Mouse (Mus musculus): ENCODE measurements at regions not wholly inside any gene's neighbourhood (a gene's known extent, or its start where the extent isn't known, plus 50 kb on each side); places are given as distances from the start of the nearest gene placed in this dataset.
A peak's percentile ranks its signal among the peaks of the same experiment; 100 is the strongest.

- no peak overlapping the region for H3K9ac ChIP-seq (ENCODE audit: low read depth, low read length)
- DNase-seq (ENCODE audit: extremely low read depth, low read depth, low spot score): peak; percentile 7
- H3K27ac ChIP-seq (replicated peaks; ENCODE audit: insufficient read depth, low read depth, low read length): 0 out of 2 replicates have a peak overlapping the region, but pooled peaks have one; percentile 31
- H3K27me3 ChIP-seq (ENCODE audit: control insufficient read depth, insufficient read depth, low read length): no peaks in the 10 kb centered on the region
- no peak overlapping the region for H3K4me3 ChIP-seq (ENCODE audit: insufficient read depth, low read depth, low read length)
- H3K4me1 ChIP-seq (ENCODE audit: control insufficient read depth, insufficient read depth, low read length): peaks cover 10% of the 10 kb centered on the region
- TF ChIP-seq CTCF (IDR thresholded peaks at IDR 0.05; ENCODE audit: low read depth, low read length) (no peak), POLR2A (IDR thresholded peaks at IDR 0.05; ENCODE audit: extremely low read depth, insufficient read depth, low read length) (no peak)
- no peaks in the 10 kb centered on the region for H3K36me3 ChIP-seq (ENCODE audit: control insufficient read depth, insufficient read depth, low read length)
- WGBS: 57% methylated on average over 19 of the region's 19 CpGs
- H3K79me2 ChIP-seq (ENCODE audit: control insufficient read depth, insufficient read depth, low read length): no peaks in the 10 kb centered on the region
These were observed 140.7 kb downstream of the Foxa2 start for GRCm38 (mm10) chr2:147905759-147906740.

GRCm38 (mm10) chr2:147905118-147905517 is 141.7 kb downstream of the Foxa2 start:
- Histone ChIP-seq H3K27ac (replicated peaks; ENCODE audit: insufficient read depth, low read depth, low read length) (peak overlapping the region; percentile 80), H3K9ac (ENCODE audit: low read depth, low read length) (no peak overlapping the region), H3K4me3 (ENCODE audit: insufficient read depth, low read depth, low read length) (no peak overlapping the region), H3K36me3 (ENCODE audit: control insufficient read depth, insufficient read depth, low read length) (no peaks in the 10 kb centered on the region), H3K4me1 (ENCODE audit: control insufficient read depth, insufficient read depth, low read length) (peaks cover 16% of the 10 kb centered on the region), H3K79me2 (ENCODE audit: control insufficient read depth, insufficient read depth, low read length) (no peaks in the 10 kb centered on the region), H3K27me3 (ENCODE audit: control insufficient read depth, insufficient read depth, low read length) (no peaks in the 10 kb centered on the region)
- TF ChIP-seq CTCF (IDR thresholded peaks at IDR 0.05; ENCODE audit: low read depth, low read length) (no peak), POLR2A (IDR thresholded peaks at IDR 0.05; ENCODE audit: extremely low read depth, insufficient read depth, low read length) (no peak)
- 10% methylated on average over 3 of the region's 3 CpGs for WGBS
- DNase-seq (ENCODE audit: extremely low read depth, low read depth, low spot score): peak; percentile 95

GRCm38 (mm10) chr2:147899236-147899635 is 147.5 kb downstream of the Foxa2 start:
- H3K27ac ChIP-seq (replicated peaks; ENCODE audit: insufficient read depth, low read depth, low read length): peak overlapping the region; percentile 49
- H3K4me1 ChIP-seq (ENCODE audit: control insufficient read depth, insufficient read depth, low read length): peaks cover 13% of the 10 kb centered on the region
- H3K4me3 ChIP-seq (ENCODE audit: insufficient read depth, low read depth, low read length): no peak overlapping the region
- no peak for TF ChIP-seq POLR2A (IDR thresholded peaks at IDR 0.05; ENCODE audit: extremely low read depth, insufficient read depth, low read length)
- TF ChIP-seq CTCF (IDR thresholded peaks at IDR 0.05; ENCODE audit: low read depth, low read length): no peak
- H3K27me3 ChIP-seq (ENCODE audit: control insufficient read depth, insufficient read depth, low read length): no peaks in the 10 kb centered on the region
- 20% methylated on average over 1 of the region's 1 CpGs for WGBS
- peak; percentile 85 for DNase-seq (ENCODE audit: extremely low read depth, low read depth, low spot score)
- H3K9ac ChIP-seq (ENCODE audit: low read depth, low read length): no peak overlapping the region
- no peaks in the 10 kb centered on the region for H3K36me3 ChIP-seq (ENCODE audit: control insufficient read depth, insufficient read depth, low read length)
- H3K79me2 ChIP-seq (ENCODE audit: control insufficient read depth, insufficient read depth, low read length): no peaks in the 10 kb centered on the region

- TF ChIP-seq CTCF (IDR thresholded peaks at IDR 0.05; ENCODE audit: low read depth, low read length) (peak; percentile 78), POLR2A (IDR thresholded peaks at IDR 0.05; ENCODE audit: extremely low read depth, insufficient read depth, low read length) (no peak)
- Histone ChIP-seq H3K4me3 (ENCODE audit: insufficient read depth, low read depth, low read length) (no peak overlapping the region), H3K27ac (replicated peaks; ENCODE audit: insufficient read depth, low read depth, low read length) (no peak overlapping the region), H3K9ac (ENCODE audit: low read depth, low read length) (no peak overlapping the region), H3K27me3 (ENCODE audit: control insufficient read depth, insufficient read depth, low read length) (no peaks in the 10 kb centered on the region), H3K36me3 (ENCODE audit: control insufficient read depth, insufficient read depth, low read length) (no peaks in the 10 kb centered on the region), H3K4me1 (ENCODE audit: control insufficient read depth, insufficient read depth, low read length) (peaks cover 9% of the 10 kb centered on the region), H3K79me2 (ENCODE audit: control insufficient read depth, insufficient read depth, low read length) (no peaks in the 10 kb centered on the region)
- DNase-seq (ENCODE audit: extremely low read depth, low read depth, low spot score): peak; percentile 50
- WGBS: 3% methylated on average over 1 of the region's 1 CpGs
These were observed 151.1 kb downstream of the Foxa2 start for GRCm38 (mm10) chr2:147895691-147896090.

- Histone ChIP-seq H3K27me3 (ENCODE audit: control insufficient read depth, insufficient read depth, low read length) (no peaks in the 10 kb centered on the region), H3K4me1 (ENCODE audit: control insufficient read depth, insufficient read depth, low read length) (peaks cover 3% of the 10 kb centered on the region), H3K36me3 (ENCODE audit: control insufficient read depth, insufficient read depth, low read length) (no peaks in the 10 kb centered on the region), H3K4me3 (ENCODE audit: insufficient read depth, low read depth, low read length) (no peak overlapping the region), H3K9ac (ENCODE audit: low read depth, low read length) (no peak overlapping the region), H3K79me2 (ENCODE audit: control insufficient read depth, insufficient read depth, low read length) (no peaks in the 10 kb centered on the region), H3K27ac (replicated peaks; ENCODE audit: insufficient read depth, low read depth, low read length) (no peak overlapping the region)
- no peak for DNase-seq (ENCODE audit: extremely low read depth, low read depth, low spot score)
- WGBS: 81% methylated on average over 1 of the region's 1 CpGs
- no peak for TF ChIP-seq CTCF (IDR thresholded peaks at IDR 0.05; ENCODE audit: low read depth, low read length)
- TF ChIP-seq POLR2A (IDR thresholded peaks at IDR 0.05; ENCODE audit: extremely low read depth, insufficient read depth, low read length): no peak
These were observed 152.6 kb downstream of the Foxa2 start for GRCm38 (mm10) chr2:147894213-147894612.

GRCm38 (mm10) chr2:147886191-147886590 is 160.6 kb downstream of the Foxa2 start:
- Histone ChIP-seq H3K27me3 (ENCODE audit: control insufficient read depth, insufficient read depth, low read length) (no peaks in the 10 kb centered on the region), H3K9ac (ENCODE audit: low read depth, low read length) (no peak overlapping the region), H3K4me3 (ENCODE audit: insufficient read depth, low read depth, low read length) (no peak overlapping the region), H3K4me1 (ENCODE audit: control insufficient read depth, insufficient read depth, low read length) (no peaks in the 10 kb centered on the region), H3K79me2 (ENCODE audit: control insufficient read depth, insufficient read depth, low read length) (no peaks in the 10 kb centered on the region), H3K27ac (replicated peaks; ENCODE audit: insufficient read depth, low read depth, low read length) (no peak overlapping the region), H3K36me3 (ENCODE audit: control insufficient read depth, insufficient read depth, low read length) (no peaks in the 10 kb centered on the region)
- TF ChIP-seq POLR2A (IDR thresholded peaks at IDR 0.05; ENCODE audit: extremely low read depth, insufficient read depth, low read length) (no peak), CTCF (IDR thresholded peaks at IDR 0.05; ENCODE audit: low read depth, low read length) (no peak)
- DNase-seq (ENCODE audit: extremely low read depth, low read depth, low spot score): no peak
- WGBS: 72% methylated on average over 6 of the region's 6 CpGs

Data from liver, adult 2 months (tissue).